Mouse (Mus musculus) spleen, adult 2 months (tissue): ENCODE measurements around the gene Ppp1r14a. TPM values are rescaled to one million over a fixed set of nuclear protein-coding genes. Genes with fewer than 3 reads are reported as not detected.

Experiments
- DNase-seq, 2 experiments: peaks; one replicate each; pipeline versions ENCODE4 v3.0.0 to v3.0.0-alpha.2; 2012 to 2021; ENCODE audit warnings: low spot score in 2 of 2, low read depth in 1 of 2
- H3K27ac ChIP-seq: fragments of 200-500 bp; 2 replicates; pipeline ENCODE4 v1.5.1; 2012; ENCODE audit warnings: low read length, inconsistent platforms; ENCODE audit not compliant: insufficient read depth
- H3K27me3 ChIP-seq: fragments of 200-500 bp; 2 replicates; pipeline ENCODE4 v1.6.1; 2012; ENCODE audit warnings: mild to moderate bottlenecking, moderate library complexity, low read length, inconsistent platforms; ENCODE audit not compliant: control insufficient read depth, insufficient read depth
- H3K36me3 ChIP-seq: fragments of 200-500 bp; 2 replicates; pipeline ENCODE4 v1.6.1; 2012; ENCODE audit warnings: mild to moderate bottlenecking, low read length, inconsistent platforms; ENCODE audit not compliant: control insufficient read depth, insufficient read depth
- H3K4me1 ChIP-seq: fragments of 200-500 bp; 2 replicates; pipeline ENCODE4 v1.6.1; 2011; ENCODE audit warnings: inconsistent platforms; ENCODE audit not compliant: control insufficient read depth, insufficient read depth, insufficient read length
- H3K4me3 ChIP-seq: fragments of 200-500 bp; 2 replicates; pipeline ENCODE4 v1.5.1; 2011; ENCODE audit warnings: mild to moderate bottlenecking, inconsistent platforms; ENCODE audit not compliant: insufficient read depth, insufficient read length; ENCODE audit errors: extremely low read depth
- CTCF ChIP-seq: fragments of 200-500 bp; IDR thresholded peaks from 2 replicates; pipeline ENCODE4 v1.5.1; 2011; ENCODE audit warnings: mild to moderate bottlenecking, inconsistent platforms; ENCODE audit not compliant: insufficient read depth, insufficient read length, insufficient replicate concordance; ENCODE audit errors: extremely low read depth
- POLR2A ChIP-seq: fragments of 200-500 bp; IDR thresholded peaks from 2 replicates; pipeline ENCODE4 v1.6.1; 2011; ENCODE audit warnings: low read depth, low read length, inconsistent platforms
- WGBS: fragments of 180-500 bp; shearing (Covaris S2); methylation state at CpG from one replicate; pipeline ENCODE4 v1.1.7; 2018; 5-methylcytosine and 5-hydroxymethylcytosine counted together
- polyA plus RNA-seq: library from polyadenylated mRNA; depleted of rRNA; stranded (reverse); fragments of >200 nt; gene quantifications from 2 replicates; pipeline ENCODE4 v1.2.3, GENCODE M21; 2012

Gene Ppp1r14a
- polyA plus RNA-seq, 1 experiment, result 27.3 TPM

GRCm38 (mm10) chr7:29302641-29303040 is 13.5 kb downstream of the Ppp1r14a start:
- no peak for DNase-seq
- Histone ChIP-seq H3K27me3 (peaks cover 18% of the 10 kb centered on the region), H3K36me3 (no peaks in the 10 kb centered on the region), H3K4me3 (no peak overlapping the region), H3K4me1 (peaks cover 5% of the 10 kb centered on the region), H3K27ac (no peak overlapping the region)
- 69% methylated on average over 7 of the region's 7 CpGs for WGBS
- TF ChIP-seq POLR2A (no peak), CTCF (no peak)

- H3K4me1 ChIP-seq, result peaks cover 7% of the 10 kb centered on the region
- no peak for DNase-seq
These were observed 14.8 kb downstream of the Ppp1r14a start, which contains the start of gene Dpf1 for GRCm38 (mm10) chr7:29303738-29304462. Dpf1 (plus strand) TSS chr7:29303951.

GRCm38 (mm10) chr7:29304463-29305262 is 15.6 kb downstream of the Ppp1r14a start:
- peaks cover 10% of the 10 kb centered on the region for H3K4me1 ChIP-seq
- WGBS, result 5% methylated on average over 48 of the region's 48 CpGs
- TF ChIP-seq POLR2A (no peak), CTCF (no peak)
- peaks cover 24% of the 10 kb centered on the region for H3K27me3 ChIP-seq
- no peak for DNase-seq
- H3K36me3 ChIP-seq, result no peaks in the 10 kb centered on the region
- no peak overlapping the region for H3K27ac ChIP-seq
- no peak overlapping the region for H3K4me3 ChIP-seq

More at GRCm38 (mm10) chr7:29303738-29304462, 14.8 kb downstream of the Ppp1r14a start, which contains the start of gene Dpf1:
- TF ChIP-seq CTCF, result no peak
- TF ChIP-seq POLR2A, result no peak
- peaks cover 22% of the 10 kb centered on the region for H3K27me3 ChIP-seq
- WGBS, result 1% methylated on average over 67 of the region's 67 CpGs
- H3K36me3 ChIP-seq, result no peaks in the 10 kb centered on the region
- 0 out of 2 replicates have a peak within 1 kb of the TSS, but pooled peaks have one; percentile 4 for H3K4me3 ChIP-seq
- no peak within 1 kb of the TSS for H3K27ac ChIP-seq

GRCm38 (mm10) chr7:29305263-29305988 is 16.3 kb downstream of the Ppp1r14a start:
- no peak for DNase-seq
- no peak overlapping the region for H3K4me3 ChIP-seq
- no peak overlapping the region for H3K27ac ChIP-seq
- peaks cover 24% of the 10 kb centered on the region for H3K27me3 ChIP-seq
- no peaks in the 10 kb centered on the region for H3K36me3 ChIP-seq
- H3K4me1 ChIP-seq, result peaks cover 10% of the 10 kb centered on the region
- TF ChIP-seq CTCF (no peak), POLR2A (no peak)
- 63% methylated on average over 9 of the region's 9 CpGs for WGBS

GRCm38 (mm10) chr7:29306108-29306507 is 17.0 kb downstream of the Ppp1r14a start:
- TF ChIP-seq CTCF (no peak), POLR2A (no peak)
- Histone ChIP-seq H3K27me3 (peaks cover 24% of the 10 kb centered on the region), H3K36me3 (no peaks in the 10 kb centered on the region), H3K4me3 (no peak overlapping the region), H3K4me1 (peaks cover 10% of the 10 kb centered on the region), H3K27ac (no peak overlapping the region)
- no peak for DNase-seq
- 82% methylated on average over 7 of the region's 7 CpGs for WGBS

GRCm38 (mm10) chr7:29306619-29307018 is 17.5 kb downstream of the Ppp1r14a start:
- TF ChIP-seq POLR2A, result no peak
- no peak for TF ChIP-seq CTCF
- H3K4me1 ChIP-seq, result peaks cover 10% of the 10 kb centered on the region
- no peak overlapping the region for H3K27ac ChIP-seq
- H3K36me3 ChIP-seq, result no peaks in the 10 kb centered on the region
- WGBS, result 36% methylated on average over 7 of the region's 7 CpGs
- H3K4me3 ChIP-seq, result no peak overlapping the region
- peaks cover 24% of the 10 kb centered on the region for H3K27me3 ChIP-seq
- DNase-seq, result no peak
